Mouse (Mus musculus) T-cell, adult 2 months (primary cell): ENCODE data around the gene Trip10.

ENCODE experiments used
- DNase-seq: peaks from one replicate; pipeline ENCODE4 v3.0.0; 2022; ENCODE audit warnings: low spot score

Gene Trip10

GRCm38 (mm10) chr17:57234254-57234928 lies 14.9 kb upstream of the Trip10 start:
- DNase-seq, result no peak

- no peak for DNase-seq
Measured at GRCm38 (mm10) chr17:57235803-57236202, 13.5 kb upstream of the Trip10 start.

GRCm38 (mm10) chr17:57237181-57237580 lies 12.1 kb upstream of the Trip10 start:
- DNase-seq, result no peak

- DNase-seq, result no peak
Measured at GRCm38 (mm10) chr17:57243650-57244370, 5.4 kb upstream of the Trip10 start.

GRCm38 (mm10) chr17:57245311-57245929 lies 3.8 kb upstream of the Trip10 start:
- no peak for DNase-seq

GRCm38 (mm10) chr17:57246663-57247392 lies 2.4 kb upstream of the Trip10 start:
- no peak for DNase-seq

- DNase-seq, result peak; percentile 94
Measured at GRCm38 (mm10) chr17:57247393-57248200, 1.7 kb upstream of the Trip10 start.

GRCm38 (mm10) chr17:57248201-57248699 lies 1.0 kb upstream of the Trip10 start, which contains the start of gene Gpr108:
TSS of gene Gpr108 (minus strand) at chr17:57248446.
- peak; percentile 91 for DNase-seq

- no peak for DNase-seq
Measured at GRCm38 (mm10) chr17:57248771-57249170, 484 bp upstream of the Trip10 start.

GRCm38 (mm10) chr17:57250461-57251160 lies 1.4 kb downstream of the Trip10 start:
- DNase-seq, result no peak

- DNase-seq, result no peak
Measured at GRCm38 (mm10) chr17:57251431-57251830, 2.2 kb downstream of the Trip10 start.

- no peak for DNase-seq
Measured at GRCm38 (mm10) chr17:57253306-57253705, 4.1 kb downstream of the Trip10 start.

GRCm38 (mm10) chr17:57255354-57255753 lies 6.1 kb downstream of the Trip10 start:
- no peak for DNase-seq

- no peak for DNase-seq
Measured at GRCm38 (mm10) chr17:57256921-57257485, 7.7 kb downstream of the Trip10 start.

GRCm38 (mm10) chr17:57258191-57258590 lies 8.9 kb downstream of the Trip10 start:
- no peak for DNase-seq

- no peak for DNase-seq
Measured at GRCm38 (mm10) chr17:57259742-57260141, 10.5 kb downstream of the Trip10 start.

- DNase-seq, result no peak
Measured at GRCm38 (mm10) chr17:57260351-57260750, 11.1 kb downstream of the Trip10 start.

- no peak for DNase-seq
Measured at GRCm38 (mm10) chr17:57261286-57261685, 12.0 kb downstream of the Trip10 start.

GRCm38 (mm10) chr17:57261796-57262195 lies 12.5 kb downstream of the Trip10 start:
- DNase-seq, result no peak

- no peak for DNase-seq
Measured at GRCm38 (mm10) chr17:57262901-57263550, 13.8 kb downstream of the Trip10 start.
